Mouse (Mus musculus) fat pad, adult 2 months (tissue): Measurements from ENCODE around the gene Fxyd5.

Source experiments
- DNase-seq: peaks from one replicate; pipeline ENCODE4 v3.0.0-alpha.2; 2011; ENCODE audit warnings: low read depth, low spot score; ENCODE audit errors: extremely low read depth

The Fxyd5 gene

GRCm38 (mm10) chr7:30992148-30992547 is 50.1 kb downstream of the Fxyd5 start:
- no peak for DNase-seq

DNA sequence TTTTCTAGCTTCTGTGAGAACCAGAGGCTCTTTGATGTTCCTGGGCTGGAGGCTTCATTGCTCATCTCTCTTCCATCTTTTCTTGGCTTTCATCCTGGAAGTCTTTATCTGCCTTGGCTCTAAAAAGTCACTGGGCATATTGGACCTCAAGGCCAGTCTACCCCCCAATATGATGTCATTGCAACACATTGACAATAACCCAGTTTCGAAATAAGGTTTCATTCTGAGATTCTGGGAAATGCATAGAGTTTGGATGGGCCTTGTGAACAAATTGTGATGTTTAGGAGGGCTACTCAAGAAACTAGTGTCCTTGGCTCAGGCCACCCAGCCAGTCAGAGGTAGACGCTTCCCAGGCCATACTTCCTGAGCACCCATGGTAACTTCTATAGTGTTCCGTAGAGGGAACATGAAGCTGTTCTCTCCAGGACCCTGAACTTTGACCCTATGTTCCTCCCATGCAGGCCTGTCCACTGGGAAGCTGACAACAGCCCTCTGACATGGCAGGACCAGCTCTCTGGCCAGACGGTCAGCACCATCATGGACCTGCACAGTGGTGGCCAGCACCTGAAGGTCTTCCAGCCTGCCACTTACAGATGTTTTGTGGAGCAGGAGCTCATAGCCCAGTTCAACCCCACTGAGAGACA is 53.6 kb downstream of the Fxyd5 start:
- DNase-seq = no peak

- no peak for DNase-seq
These were observed 56.9 kb downstream of the Fxyd5 start for GRCm38 (mm10) chr7:30985357-30985756.
